Mouse (Mus musculus): ENCODE results near the gene Zbtb22.

The Zbtb22 gene

GRCm38 (mm10) chr17:33924577-33925283, 9.0 kb downstream of the Zbtb22 start:
- in situ Hi-C loops (cut with MseI, MboI) = no loop called here

GRCm38 (mm10) chr17:33925406-33926116, 9.9 kb downstream of the Zbtb22 start:
- in situ Hi-C loops (cut with MseI, MboI) = no loop called here

DNA sequence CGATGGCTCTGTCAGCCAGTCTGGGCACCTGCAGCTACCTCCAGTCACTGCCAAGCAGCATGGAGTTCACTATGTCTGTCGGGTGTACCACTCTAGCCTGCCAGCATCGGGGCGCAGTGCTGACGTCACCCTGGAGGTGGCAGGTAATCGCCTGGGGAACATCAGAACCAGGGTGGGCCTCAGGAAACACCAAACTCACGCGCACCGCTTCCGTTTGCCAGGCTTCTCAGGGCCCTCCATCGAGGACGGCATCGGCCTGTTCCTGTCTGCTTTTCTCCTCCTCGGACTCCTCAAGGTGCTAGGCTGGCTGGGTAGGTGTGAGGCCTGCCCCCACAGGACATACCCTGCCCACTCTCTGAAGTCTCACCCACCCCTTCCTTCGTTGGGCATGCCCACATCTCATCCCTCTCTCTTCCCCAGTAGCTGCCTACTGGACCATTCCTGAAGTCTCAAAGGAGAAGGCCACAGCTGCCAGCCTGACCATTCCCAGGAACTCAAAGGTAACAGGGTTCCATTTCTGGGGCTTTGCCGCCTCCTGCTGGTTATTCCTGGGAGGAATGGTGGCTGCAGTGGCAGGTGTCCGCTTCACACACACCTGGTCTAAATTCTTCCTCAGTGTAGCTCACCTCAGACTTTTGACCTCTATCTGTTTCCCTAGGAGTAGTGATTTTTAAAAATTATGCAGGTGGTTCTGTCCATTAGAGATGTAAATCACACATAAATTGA, 10.7 kb downstream of the Zbtb22 start:
- in situ Hi-C loops (cut with MseI, MboI) = no loop called here

- in situ Hi-C loops (cut with MseI, MboI) = no loop called here
Measured at GRCm38 (mm10) chr17:33928251-33928947, 12.7 kb downstream of the Zbtb22 start.

DNA sequence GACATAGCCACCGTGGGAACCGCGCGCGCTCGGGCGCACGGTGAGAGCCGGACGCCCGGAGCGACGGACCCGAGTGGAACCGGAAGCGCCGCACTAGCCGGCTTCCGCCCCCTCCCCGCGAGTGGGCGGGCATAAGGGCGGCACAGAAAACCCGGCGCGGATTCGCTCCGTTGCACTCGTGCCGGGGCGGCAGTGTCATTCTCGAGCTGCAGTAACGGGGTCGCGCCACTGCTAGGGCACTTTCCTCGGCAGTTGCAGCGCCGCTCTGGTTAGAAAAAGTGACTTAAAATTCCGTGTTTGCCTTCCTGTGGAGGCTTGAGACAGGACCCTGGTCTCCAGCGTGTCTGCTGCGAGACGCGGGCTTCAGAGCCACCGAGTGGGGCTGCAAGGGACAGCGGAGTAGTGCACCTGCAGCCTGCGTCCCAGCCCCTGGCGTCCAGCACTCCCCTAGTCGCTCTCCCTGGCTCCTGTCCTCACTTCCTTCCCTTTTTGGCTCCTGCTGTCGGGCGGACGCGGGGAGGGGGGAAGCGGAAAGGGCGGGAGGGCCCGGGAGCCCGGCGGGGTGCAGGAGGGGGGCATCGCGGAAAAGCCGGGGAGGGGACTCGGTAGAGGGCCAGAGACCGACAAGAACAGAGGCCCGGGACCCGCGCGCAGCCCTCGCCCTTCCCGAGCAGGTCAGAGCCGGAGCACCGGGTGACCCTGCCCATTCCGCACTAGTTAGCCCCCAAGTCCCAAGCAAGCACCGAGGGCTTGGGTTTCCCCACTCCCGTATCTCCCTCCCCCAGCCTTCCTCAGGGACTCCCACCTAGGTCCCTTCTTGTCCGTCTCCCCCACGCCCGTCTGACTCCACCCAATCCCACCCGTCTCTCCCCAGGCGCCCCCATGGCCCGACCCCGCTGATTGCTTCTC, 13.9 kb downstream of the Zbtb22 start, which contains the start of gene Rgl2:
TSS of gene Rgl2 (plus strand) at position 173 of the 909 bp plus-strand sequence.
- in situ Hi-C loops (cut with MseI, MboI) = no loop called here

GRCm38 (mm10) chr17:33930280-33931158, 14.8 kb downstream of the Zbtb22 start:
- in situ Hi-C loops (cut with MseI, MboI) = no loop called here

DNA sequence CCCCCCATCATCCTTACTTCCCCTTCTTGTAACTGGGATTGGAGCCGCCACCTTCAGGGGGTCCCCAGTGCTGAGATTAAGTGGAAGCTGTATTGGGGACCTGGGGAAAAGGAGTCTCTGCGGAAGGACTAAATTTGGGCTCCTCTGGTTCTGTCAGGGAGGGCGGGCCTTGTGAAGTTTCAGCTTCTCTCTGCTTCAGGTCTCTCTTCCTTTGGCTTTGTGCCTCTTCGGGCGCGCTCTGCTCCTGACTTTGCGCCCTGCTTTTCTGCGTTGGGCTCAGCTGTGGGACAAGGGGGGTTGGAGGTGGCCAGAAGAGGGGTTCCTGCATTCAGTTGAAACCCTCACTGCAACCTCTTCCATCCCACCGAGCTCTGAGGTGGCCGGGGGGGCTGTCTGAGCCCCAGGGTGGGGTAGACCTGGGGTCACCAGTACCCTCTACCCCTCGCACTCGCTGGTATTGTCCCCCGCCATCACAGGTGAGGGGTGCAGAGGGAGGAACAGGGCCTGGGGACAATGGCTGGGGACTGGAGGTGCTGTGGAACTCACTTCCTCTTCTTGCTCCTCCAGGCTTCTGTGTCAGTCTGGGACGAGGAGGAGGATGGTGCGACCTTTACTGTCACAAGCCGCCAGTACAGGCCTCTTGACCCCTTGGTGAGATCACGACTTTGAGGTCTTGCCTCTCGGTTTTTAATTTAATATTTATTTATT, 15.6 kb downstream of the Zbtb22 start:
- in situ Hi-C loops (cut with MseI, MboI) = no loop called here

GRCm38 (mm10) chr17:33931947-33932346, 16.2 kb downstream of the Zbtb22 start:
- in situ Hi-C loops (cut with MseI, MboI) = no loop called here

DNA sequence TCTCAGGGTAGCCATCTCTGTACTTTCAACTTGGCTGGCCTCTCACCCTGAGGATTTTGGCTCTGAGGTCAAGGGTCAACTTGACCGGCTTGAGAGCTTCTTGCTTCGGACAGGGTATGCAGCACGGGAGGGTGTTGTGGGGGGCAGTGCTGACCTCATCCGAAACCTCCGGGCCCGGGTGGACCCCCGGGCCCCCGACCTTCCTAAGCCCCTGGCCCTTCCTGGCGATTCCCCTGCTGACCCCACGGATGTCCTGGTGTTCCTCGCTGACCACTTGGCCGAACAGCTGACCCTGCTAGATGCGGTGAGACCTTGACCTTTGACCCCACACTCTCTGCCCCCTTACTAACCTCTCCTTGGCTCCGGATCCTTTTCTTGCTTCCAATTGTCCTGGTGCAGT, 16.7 kb downstream of the Zbtb22 start:
- in situ Hi-C loops (cut with MseI, MboI) = no loop called here

- in situ Hi-C loops (cut with MseI, MboI) = no loop called here
Measured at GRCm38 (mm10) chr17:33932970-33933369, 17.3 kb downstream of the Zbtb22 start.

- in situ Hi-C loops (cut with MseI, MboI) = no loop called here
Measured at GRCm38 (mm10) chr17:33935422-33936055, 19.8 kb downstream of the Zbtb22 start.

- in situ Hi-C loops (cut with MseI, MboI) = no loop called here
Measured at GRCm38 (mm10) chr17:33936993-33937392, 21.3 kb downstream of the Zbtb22 start.

- in situ Hi-C loops (cut with MseI, MboI) = no loop called here
Measured at GRCm38 (mm10) chr17:33938783-33939182, 23.1 kb downstream of the Zbtb22 start.

GRCm38 (mm10) chr17:33940206-33940805, 24.6 kb downstream of the Zbtb22 start, which contains the start of the genes Pfdn6 and Wdr46:
TSS of gene Pfdn6 (minus strand) at chr17:33940343.
TSS of gene Wdr46 (plus strand) at chr17:33940660.
- in situ Hi-C loops (cut with MseI, MboI) = no loop called here

DNA sequence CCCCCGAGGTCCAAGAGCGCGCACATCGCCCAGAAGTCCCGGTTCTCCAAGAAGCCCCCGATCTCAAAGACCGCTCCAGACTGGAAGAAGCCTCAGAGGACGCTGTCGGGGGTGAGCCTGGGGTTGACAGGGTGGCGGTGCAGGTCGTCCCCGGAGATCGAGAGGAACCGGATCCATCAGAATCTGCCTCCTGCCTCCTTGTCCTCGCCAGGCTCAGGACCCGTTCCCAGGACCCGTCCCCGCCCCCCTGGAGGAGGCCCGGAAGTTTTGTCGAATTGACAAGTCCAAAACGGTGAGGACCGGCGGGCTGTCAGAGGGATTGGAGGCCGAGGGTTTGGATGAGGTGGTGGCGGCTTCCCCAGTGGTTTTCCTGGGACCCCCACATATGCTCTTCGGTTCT, 25.3 kb downstream of the Zbtb22 start:
- in situ Hi-C loops (cut with MseI, MboI) = no loop called here

DNA sequence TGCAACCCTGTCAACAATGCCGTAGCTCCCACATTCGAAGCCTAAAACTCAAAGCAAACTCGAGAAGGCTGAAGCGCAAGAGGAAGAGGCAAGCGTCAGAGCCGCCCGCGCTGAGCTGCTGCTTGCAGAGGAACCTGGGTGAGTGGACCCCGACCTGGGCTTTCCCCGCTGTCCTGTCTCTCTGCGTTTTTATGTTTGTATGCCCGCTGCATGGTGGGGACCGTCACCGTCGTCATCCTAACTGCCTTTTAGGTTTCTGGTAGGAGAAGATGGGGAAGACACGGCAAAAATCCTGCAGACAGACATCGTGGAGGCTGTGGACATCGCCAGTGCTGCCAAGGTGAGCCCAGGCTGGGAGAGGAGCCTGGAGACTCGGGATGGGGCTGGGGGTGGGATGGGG, 25.7 kb downstream of the Zbtb22 start:
- in situ Hi-C loops (cut with MseI, MboI) = no loop called here

DNA sequence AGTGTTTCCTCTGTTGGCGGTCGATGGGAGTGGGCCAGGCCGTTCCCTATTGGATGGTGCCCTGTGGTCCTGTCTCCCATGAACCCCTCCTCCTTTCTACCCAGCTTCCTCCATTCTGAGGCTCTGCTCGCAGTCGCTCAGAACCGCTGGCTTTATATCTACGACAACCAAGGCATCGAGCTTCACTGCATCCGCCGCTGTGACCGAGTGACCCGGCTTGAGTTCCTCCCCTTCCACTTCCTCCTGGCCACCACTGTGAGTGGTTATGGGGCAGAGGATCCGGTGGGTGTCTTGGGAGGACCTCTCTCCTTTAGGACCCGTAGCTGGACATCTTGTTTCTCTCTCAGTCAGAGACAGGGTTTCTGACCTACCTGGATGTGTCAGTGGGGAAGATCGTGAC, 27.8 kb downstream of the Zbtb22 start:
- in situ Hi-C loops (cut with MseI, MboI) = no loop called here

DNA sequence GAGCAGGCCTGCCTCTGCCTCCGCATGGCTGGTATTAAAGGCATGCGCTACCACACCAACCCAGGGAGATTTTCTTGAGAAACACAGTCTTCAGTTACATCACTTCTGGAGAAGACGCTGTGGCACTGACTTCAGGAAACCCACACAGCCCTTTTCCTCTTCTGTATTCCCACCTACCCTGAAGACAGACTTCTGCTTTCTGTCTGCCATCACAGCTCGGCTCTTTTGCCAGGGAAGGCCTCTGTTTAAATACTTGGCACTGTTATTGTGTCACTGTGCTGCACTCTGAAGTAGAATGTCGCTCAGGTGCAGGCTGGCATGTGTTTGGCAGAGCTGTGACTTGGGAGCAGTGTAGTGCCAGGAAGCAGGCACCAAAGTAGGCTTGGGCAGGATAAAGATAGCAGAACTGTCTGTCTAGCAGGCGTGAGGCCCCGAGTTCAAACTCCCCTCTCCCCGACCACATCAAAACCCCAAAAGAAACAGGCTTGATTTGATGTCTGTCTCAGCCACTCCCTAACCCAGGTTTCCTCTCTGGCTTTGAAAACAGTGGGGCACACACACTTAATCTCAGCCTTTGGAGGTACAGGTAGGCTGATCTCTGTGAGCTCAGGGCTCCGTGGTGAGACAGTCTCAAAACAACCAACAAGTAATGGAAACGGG, 31.9 kb downstream of the Zbtb22 start:
- in situ Hi-C loops (cut with MseI, MboI) = no loop called here
